Mouse (Mus musculus): ENCODE measurements around the gene Hltf. TPM values are rescaled to one million over a fixed set of nuclear protein-coding genes. Genes with fewer than 3 reads are reported as not detected.

Hltf gene
- polyA plus RNA-seq, 2 experiments: 4.5 to 9.4 TPM

DNA sequence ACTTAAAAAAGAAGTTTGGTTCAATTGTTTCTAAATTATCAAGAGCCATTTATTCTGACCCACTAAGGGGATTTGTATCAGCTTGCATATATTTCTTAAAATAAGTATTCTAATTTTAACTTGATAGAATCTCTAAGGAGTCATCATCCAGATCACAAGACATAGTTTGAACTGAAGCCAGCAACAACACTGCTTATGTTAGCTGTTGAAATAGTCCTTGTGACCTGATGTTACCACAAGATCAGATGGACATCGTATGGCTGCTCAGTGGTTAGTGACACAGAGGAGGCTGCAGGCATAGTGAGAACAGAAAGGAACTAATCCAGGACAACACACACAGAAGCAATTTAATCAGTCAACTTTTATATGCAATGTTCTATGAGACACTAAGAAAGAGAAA is 75.1 kb downstream of the Hltf start:
- no peak for ATAC-seq (ENCODE audit: insufficient read depth)

DNA sequence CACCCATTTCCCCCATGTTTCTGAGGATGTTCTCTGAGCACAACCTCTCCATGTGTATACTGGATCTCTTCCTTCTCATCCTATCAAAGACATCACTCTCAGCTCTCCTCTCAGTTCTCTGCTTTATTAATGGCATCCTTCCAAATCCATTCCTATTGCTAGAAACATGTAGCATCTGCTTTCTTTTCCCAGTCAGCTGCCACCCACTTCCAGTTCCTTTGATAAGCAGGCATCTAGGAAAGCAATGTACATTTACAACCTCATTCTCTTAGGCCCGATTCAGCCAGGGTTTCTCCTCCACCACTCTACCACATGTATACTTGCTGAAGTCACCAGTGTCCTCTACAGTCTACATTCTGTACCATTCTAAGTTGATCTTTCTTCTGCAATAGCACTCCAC is 76.1 kb downstream of the Hltf start:
- no peak for ATAC-seq (ENCODE audit: insufficient read depth)
- H3K27ac ChIP-seq: no peak overlapping the region
- no peaks in the 10 kb centered on the region for H3K27me3 ChIP-seq (ENCODE audit: control insufficient read depth, insufficient read depth, low read length)
- no peak for TF ChIP-seq EP300 (IDR thresholded peaks at IDR 0.05; ENCODE audit: low read depth)
- no peak for TF ChIP-seq CTCF (IDR thresholded peaks at IDR 0.05; ENCODE audit: low read depth)
- no peak overlapping the region for H3K9ac ChIP-seq (replicated peaks)
- H3K36me3 ChIP-seq (replicated peaks; ENCODE audit: control insufficient read depth, insufficient read depth, low read depth): no peaks in the 10 kb centered on the region
- H3K4me1 ChIP-seq (replicated peaks; ENCODE audit: control insufficient read depth in 2 of 2, insufficient read depth in 2 of 2, low read length in 1 of 2): no peaks in the 10 kb centered on the region
- H3K4me2 ChIP-seq (ENCODE audit: low read depth): no peak overlapping the region
- no peak for DNase-seq (ENCODE audit: low read depth in 3 of 3, low spot score in 3 of 3)
- no peaks in the 10 kb centered on the region for H3K9me3 ChIP-seq (ENCODE audit: control insufficient read depth, low read length)
- WGBS (ENCODE audit: insufficient replicate concordance): 66% methylated on average over 1 of the region's 1 CpGs
- H3K4me3 ChIP-seq (ENCODE audit: insufficient read depth in 1 of 2, low read depth in 2 of 2, low read length in 2 of 2): no peak overlapping the region

More for the DNA sequence above, 75.1 kb downstream of the Hltf start:
- no peak overlapping the region for H3K4me2 ChIP-seq (ENCODE audit: low read depth)
- no peak for TF ChIP-seq CTCF (IDR thresholded peaks at IDR 0.05; ENCODE audit: low read depth)
- no peak for TF ChIP-seq EP300 (IDR thresholded peaks at IDR 0.05; ENCODE audit: low read depth)
- no peak overlapping the region for H3K27ac ChIP-seq
- no peak overlapping the region for H3K9ac ChIP-seq (replicated peaks)
- H3K4me3 ChIP-seq (ENCODE audit: insufficient read depth in 1 of 2, low read depth in 2 of 2, low read length in 2 of 2): no peak overlapping the region
- H3K9me3 ChIP-seq (ENCODE audit: control insufficient read depth, low read length): no peaks in the 10 kb centered on the region
- no peaks in the 10 kb centered on the region for H3K4me1 ChIP-seq (replicated peaks; ENCODE audit: control insufficient read depth in 2 of 2, insufficient read depth in 2 of 2, low read length in 1 of 2)
- 77% methylated on average over 1 of the region's 1 CpGs for WGBS (ENCODE audit: insufficient replicate concordance)
- no peak for DNase-seq (ENCODE audit: low read depth in 3 of 3, low spot score in 3 of 3)
- H3K36me3 ChIP-seq (replicated peaks; ENCODE audit: control insufficient read depth, insufficient read depth, low read depth): no peaks in the 10 kb centered on the region
- H3K27me3 ChIP-seq (ENCODE audit: control insufficient read depth, insufficient read depth, low read length): no peaks in the 10 kb centered on the region

DNA sequence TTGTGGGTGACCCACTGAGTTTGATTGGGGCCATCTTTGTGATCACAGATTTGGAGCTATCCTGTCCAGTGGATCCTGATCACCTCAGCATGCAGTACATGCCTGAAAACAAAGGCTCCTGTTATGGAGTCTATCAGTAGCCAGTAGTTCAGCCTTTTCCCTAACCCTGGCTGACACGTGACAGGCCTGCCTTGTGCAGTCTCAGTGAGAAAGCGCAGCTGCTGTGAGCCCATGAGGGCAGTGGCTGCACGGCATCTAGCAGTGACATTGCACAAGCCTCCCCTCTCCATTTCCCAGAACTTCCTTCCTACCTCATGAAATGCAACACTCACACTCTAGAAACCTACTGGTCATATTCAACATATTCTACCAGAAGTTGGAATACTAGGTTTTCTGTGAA is 76.9 kb downstream of the Hltf start:
- Histone ChIP-seq H3K4me3 (ENCODE audit: insufficient read depth in 1 of 2, low read depth in 2 of 2, low read length in 2 of 2) (no peak overlapping the region), H3K9ac (replicated peaks) (no peak overlapping the region)
- TF ChIP-seq EP300 (IDR thresholded peaks at IDR 0.05; ENCODE audit: low read depth) (no peak), CTCF (IDR thresholded peaks at IDR 0.05; ENCODE audit: low read depth) (no peak)

DNA sequence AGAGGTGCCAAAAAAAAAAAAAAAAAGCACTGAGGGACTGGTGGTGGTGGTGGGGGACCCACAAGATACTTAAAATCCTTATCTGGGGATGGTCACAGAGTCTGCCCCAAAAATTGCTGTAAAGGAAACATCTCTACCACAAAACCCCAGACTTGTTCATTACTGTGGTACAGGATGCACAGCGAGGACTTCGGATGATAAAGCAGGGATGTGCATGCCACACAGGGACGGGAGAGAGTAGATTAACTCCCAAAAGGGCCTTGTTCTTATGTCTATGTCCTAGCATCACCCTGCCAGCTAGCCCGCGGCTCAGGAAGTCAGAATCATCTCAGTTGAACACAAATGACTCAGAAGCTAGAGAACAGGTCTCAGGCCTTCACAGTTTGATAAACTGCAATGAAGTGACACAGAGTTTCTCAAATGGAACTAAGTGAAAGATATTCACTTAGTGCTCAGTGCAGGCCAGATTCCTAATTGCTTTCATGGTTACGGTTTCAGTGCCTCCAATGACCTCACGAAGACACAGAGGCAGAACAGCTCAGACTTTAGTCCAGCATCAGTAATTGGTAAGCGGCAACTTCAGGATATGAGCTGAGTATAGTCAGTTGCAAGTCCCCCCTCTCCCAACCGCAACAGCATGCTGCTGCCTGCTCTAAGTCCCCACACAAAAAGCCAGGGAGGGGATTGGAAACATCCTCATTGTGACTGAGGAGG is 79.4 kb downstream of the Hltf start:
- no peak for TF ChIP-seq CTCF (IDR thresholded peaks at IDR 0.05; ENCODE audit: low read depth)
- TF ChIP-seq EP300 (IDR thresholded peaks at IDR 0.05; ENCODE audit: low read depth): no peak
- H3K36me3 ChIP-seq (replicated peaks; ENCODE audit: control insufficient read depth, insufficient read depth, low read depth): no peaks in the 10 kb centered on the region
- no peak overlapping the region for H3K9ac ChIP-seq (replicated peaks)
- 0 out of 4 replicates have a peak, but pooled peaks cover 0 to 2% of the 10 kb centered on the region in 2 experiments for H3K4me1 ChIP-seq (replicated peaks; ENCODE audit: control insufficient read depth in 2 of 2, insufficient read depth in 2 of 2, low read length in 1 of 2)
- ATAC-seq (ENCODE audit: insufficient read depth) (no peak), DNase-seq (ENCODE audit: low read depth in 3 of 3, low spot score in 3 of 3) (no peak)
- no peak overlapping the region for H3K4me2 ChIP-seq (ENCODE audit: low read depth)
- no peaks in the 10 kb centered on the region for H3K27me3 ChIP-seq (ENCODE audit: control insufficient read depth, insufficient read depth, low read length)
- whole genome bisulfite sequencing (ENCODE audit: insufficient replicate concordance): 62% methylated on average over 9 of the region's 9 CpGs
- no peak overlapping the region for H3K4me3 ChIP-seq (ENCODE audit: insufficient read depth in 1 of 2, low read depth in 2 of 2, low read length in 2 of 2)
- no peaks in the 10 kb centered on the region for H3K9me3 ChIP-seq (ENCODE audit: control insufficient read depth, low read length)
- H3K27ac ChIP-seq: no peak overlapping the region

More for the DNA sequence above, 76.9 kb downstream of the Hltf start:
- ATAC-seq (ENCODE audit: insufficient read depth): no peak
- 60% methylated on average over 3 of the region's 3 CpGs for WGBS (ENCODE audit: insufficient replicate concordance)
- Histone ChIP-seq H3K27ac (no peak overlapping the region), H3K4me2 (ENCODE audit: low read depth) (no peak overlapping the region), H3K4me1 (replicated peaks; ENCODE audit: control insufficient read depth in 2 of 2, insufficient read depth in 2 of 2, low read length in 1 of 2) (no peaks in the 10 kb centered on the region), H3K36me3 (replicated peaks; ENCODE audit: control insufficient read depth, insufficient read depth, low read depth) (no peaks in the 10 kb centered on the region), H3K9me3 (ENCODE audit: control insufficient read depth, low read length) (no peaks in the 10 kb centered on the region), H3K27me3 (ENCODE audit: control insufficient read depth, insufficient read depth, low read length) (no peaks in the 10 kb centered on the region)
- no peak for DNase-seq (ENCODE audit: low read depth in 3 of 3, low spot score in 3 of 3)

DNA sequence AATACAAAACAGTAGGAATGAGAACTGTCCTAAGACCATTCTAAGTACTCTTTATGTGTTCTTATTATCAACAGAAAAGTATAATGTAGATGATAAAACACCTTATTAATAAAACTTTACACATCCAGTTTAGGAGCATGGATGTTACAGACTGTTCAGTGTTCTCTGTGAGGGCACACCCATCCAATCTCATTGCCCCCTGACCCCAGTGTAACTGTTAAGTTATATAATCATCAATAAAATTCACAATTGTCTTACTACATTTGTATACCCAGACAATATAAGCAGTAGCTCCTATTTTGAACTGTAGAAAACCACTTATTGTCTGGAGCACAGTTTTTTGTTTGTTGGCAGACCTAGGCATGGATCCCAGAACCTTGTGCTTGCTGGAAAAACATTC is 83.6 kb downstream of the Hltf start:
- Histone ChIP-seq H3K36me3 (replicated peaks; ENCODE audit: control insufficient read depth, insufficient read depth, low read depth) (no peaks in the 10 kb centered on the region), H3K4me1 (replicated peaks; ENCODE audit: control insufficient read depth in 2 of 2, insufficient read depth in 2 of 2, low read length in 1 of 2) (0 out of 4 replicates have a peak, but pooled peaks cover 0 to 2% of the 10 kb centered on the region in 2 experiments), H3K4me3 (ENCODE audit: insufficient read depth in 1 of 2, low read depth in 2 of 2, low read length in 2 of 2) (no peak overlapping the region), H3K9me3 (ENCODE audit: control insufficient read depth, low read length) (no peaks in the 10 kb centered on the region), H3K9ac (replicated peaks) (no peak overlapping the region), H3K27me3 (ENCODE audit: control insufficient read depth, insufficient read depth, low read length) (no peaks in the 10 kb centered on the region), H3K4me2 (ENCODE audit: low read depth) (no peak overlapping the region), H3K27ac (no peak overlapping the region)
- DNase-seq (ENCODE audit: low read depth in 3 of 3, low spot score in 3 of 3) (no peak), ATAC-seq (ENCODE audit: insufficient read depth) (no peak)
- TF ChIP-seq EP300 (IDR thresholded peaks at IDR 0.05; ENCODE audit: low read depth) (no peak), CTCF (IDR thresholded peaks at IDR 0.05; ENCODE audit: low read depth) (no peak)
